Mouse (Mus musculus) cerebellum, adult 2 months (tissue): Measurements from ENCODE around the gene Tmub2.

Experiments used
- CTCF ChIP-seq: fragments of 200-500 bp; IDR thresholded peaks from 2 replicates; pipeline ENCODE4 v1.5.1; 2011; ENCODE audit warnings: low read depth, mild to moderate bottlenecking, control low read depth, low read length, moderate library complexity, borderline replicate concordance; ENCODE audit not compliant: insufficient read depth
- POLR2A ChIP-seq: fragments of 200-500 bp; IDR thresholded peaks from 2 replicates; pipeline ENCODE4 v1.6.1; 2011; ENCODE audit warnings: low read length, control low read depth, borderline replicate concordance; ENCODE audit not compliant: insufficient read depth

GRCm38 (mm10) chr11:102244926-102245449 lies 39.7 kb upstream of the Tmub2 start:
- no peak for TF ChIP-seq CTCF
- TF ChIP-seq POLR2A: no peak
